Mouse (Mus musculus): ENCODE measurements around the gene Ubash3b.

Ubash3b gene

DNA sequence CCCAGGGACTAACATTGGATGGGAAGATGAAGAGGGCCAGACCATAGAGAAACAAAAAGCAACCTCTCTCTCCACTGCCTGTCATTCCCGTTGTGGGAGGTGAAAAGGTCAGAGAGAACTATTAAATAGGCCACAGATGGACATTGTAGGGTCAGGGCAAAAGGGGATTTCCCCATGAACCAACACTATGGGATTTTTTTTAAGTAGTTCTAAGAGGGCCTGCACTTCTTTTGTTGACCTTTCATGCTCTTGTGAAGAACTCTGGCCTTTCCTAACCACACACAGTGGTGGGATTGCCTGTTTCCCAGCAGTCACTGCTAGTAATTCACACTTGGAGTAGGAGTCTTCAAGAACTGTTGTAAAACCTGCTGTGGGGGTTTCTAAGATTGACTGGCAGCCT is 153.7 kb downstream of the Ubash3b start:
- DNase-seq (ENCODE audit: low read depth, low spot score): no peak

DNA sequence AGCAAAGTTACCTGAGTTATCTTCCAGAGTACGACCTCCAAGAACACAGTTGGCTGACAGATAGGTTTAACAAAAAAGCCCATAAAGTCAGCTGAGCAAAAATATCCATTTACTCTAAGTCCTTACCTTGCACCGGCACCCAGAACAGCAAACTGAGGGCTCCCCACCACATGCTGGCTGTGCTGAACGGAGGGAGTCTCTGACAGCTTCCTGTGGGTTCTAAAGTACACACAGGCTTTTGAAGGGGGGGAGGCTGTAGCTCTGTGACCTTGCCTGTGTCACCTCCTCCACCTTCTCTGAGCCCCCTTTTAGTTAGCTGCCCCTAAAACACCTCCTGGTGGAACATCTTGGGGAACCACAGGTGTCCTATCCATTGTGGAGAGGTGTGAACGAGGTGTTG is 157.1 kb downstream of the Ubash3b start, which contains the start of gene Crtam:
Gene Crtam (minus strand): TSS at position 214 of the 400 bp plus-strand sequence.
- DNase-seq (ENCODE audit: low read depth, low spot score): no peak

DNA sequence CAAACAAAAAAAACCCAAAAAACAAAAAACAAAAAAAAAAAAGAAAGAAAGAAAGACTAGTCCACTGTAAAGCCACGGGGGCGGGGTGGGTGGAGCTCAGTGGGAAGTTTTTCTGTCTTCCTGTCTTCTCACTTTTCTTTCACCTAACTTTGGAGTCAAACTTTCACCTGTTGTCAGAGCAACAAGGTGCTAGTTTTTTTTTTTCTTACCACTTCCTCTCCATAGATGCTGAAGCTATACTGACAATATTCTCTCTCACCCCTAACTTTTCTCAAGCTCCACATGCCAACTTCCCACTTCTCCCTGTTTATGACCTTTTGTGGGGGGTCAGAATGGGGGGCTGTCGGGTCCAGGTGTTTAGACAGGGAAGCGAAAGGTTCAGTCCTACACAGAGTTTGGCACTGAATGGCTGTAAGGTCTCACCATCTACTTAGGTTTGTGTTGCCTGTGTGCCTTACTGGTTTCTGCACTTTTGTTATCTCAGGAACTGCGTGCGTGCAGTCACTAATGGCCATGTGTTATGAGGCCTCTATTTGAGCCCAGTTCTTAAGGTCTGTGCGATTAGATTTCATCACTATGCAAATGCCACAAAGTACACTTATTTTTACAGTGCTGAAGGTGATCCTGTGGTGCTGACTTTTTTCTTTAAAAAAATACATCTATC is 164.2 kb downstream of the Ubash3b start:
- DNase-seq (ENCODE audit: low read depth, low spot score): no peak

DNA sequence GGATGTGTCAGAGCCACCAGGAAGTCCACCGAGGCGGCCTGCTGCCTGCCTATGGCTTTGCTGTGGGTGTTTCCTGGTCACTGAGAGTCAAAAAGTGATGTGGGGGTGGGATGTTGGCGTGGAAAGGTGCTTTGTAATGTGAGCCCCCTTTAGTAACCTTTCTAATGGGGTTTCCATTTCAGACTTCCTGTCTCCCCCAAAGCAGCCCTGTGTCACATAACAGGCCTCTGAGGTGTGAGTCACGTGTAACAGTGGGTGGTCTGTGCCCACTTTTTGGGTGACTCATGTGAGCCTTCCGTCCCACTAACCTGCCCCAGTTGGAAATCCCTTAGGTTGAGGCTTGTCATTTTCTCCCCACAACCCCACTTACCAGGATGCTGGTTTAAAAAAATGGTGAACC is 167.4 kb downstream of the Ubash3b start:
- peak; percentile 6 for DNase-seq (ENCODE audit: low read depth, low spot score)

DNA sequence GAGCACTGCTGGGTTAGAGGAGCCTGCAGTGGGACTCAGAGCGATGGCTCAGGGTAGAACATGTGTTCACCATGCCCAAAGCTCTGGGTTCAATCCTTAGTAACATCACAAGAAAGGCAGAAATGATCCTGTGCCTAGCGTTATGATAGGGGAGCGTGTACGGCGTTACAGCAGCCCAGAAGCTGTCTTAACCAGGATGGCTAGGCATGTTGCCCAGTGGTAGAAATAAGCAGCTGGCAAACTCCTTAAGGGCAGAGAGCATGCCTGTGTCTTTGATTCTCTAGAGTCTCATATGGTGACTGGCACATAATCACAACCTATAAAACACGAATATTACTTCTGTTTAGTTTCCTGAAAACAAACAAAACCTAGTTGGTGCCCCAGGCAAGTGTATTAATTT is 170.0 kb downstream of the Ubash3b start:
- no peak for DNase-seq (ENCODE audit: low read depth, low spot score)

- DNase-seq (ENCODE audit: low read depth, low spot score): peak; percentile 79
Measured at GRCm38 (mm10) chr9:40989940-40990588, 171.4 kb downstream of the Ubash3b start.

DNA sequence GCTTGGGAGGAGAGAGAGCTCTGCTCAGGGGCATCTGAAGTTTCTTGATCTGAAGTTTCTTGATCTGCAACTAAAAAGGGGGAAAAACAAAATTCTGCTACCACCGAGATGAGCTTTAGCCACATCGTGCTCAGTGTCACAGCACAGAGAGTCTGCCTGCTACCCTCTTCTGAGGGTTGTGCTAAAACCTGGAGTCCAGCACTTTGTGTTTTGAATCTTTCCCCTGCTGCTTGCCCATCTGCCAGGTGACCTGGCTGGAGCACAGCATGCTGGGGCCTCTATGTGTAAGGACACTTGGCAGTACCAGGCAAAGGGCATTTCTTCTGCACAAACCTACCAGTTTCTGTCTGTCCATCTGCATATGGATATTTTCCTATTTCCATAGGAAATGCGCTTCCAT is 177.2 kb downstream of the Ubash3b start:
- no peak for DNase-seq (ENCODE audit: low read depth, low spot score)

GRCm38 (mm10) chr9:40983758-40984157 is 177.7 kb downstream of the Ubash3b start:
- DNase-seq (ENCODE audit: low read depth, low spot score): no peak

DNA sequence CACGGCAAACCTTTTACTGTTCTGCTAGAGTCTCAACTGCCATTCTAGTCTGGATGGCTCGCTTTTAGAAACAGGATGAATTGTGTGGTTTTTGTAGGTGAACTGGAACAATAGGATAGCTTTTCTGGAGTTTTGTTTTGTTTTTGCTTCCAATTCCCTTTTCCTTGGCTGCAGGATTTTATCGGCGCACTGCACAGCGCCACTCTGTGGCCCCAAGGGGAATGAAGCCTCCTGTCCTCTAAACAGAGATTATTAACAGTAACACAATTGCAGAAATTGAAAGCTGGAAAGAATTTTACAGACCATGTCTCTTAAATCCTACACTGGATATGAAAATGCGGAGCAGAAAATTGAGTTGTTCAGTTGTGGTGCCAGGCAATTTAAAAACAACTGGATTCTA is 179.0 kb downstream of the Ubash3b start:
- DNase-seq (ENCODE audit: low read depth, low spot score): no peak

DNA sequence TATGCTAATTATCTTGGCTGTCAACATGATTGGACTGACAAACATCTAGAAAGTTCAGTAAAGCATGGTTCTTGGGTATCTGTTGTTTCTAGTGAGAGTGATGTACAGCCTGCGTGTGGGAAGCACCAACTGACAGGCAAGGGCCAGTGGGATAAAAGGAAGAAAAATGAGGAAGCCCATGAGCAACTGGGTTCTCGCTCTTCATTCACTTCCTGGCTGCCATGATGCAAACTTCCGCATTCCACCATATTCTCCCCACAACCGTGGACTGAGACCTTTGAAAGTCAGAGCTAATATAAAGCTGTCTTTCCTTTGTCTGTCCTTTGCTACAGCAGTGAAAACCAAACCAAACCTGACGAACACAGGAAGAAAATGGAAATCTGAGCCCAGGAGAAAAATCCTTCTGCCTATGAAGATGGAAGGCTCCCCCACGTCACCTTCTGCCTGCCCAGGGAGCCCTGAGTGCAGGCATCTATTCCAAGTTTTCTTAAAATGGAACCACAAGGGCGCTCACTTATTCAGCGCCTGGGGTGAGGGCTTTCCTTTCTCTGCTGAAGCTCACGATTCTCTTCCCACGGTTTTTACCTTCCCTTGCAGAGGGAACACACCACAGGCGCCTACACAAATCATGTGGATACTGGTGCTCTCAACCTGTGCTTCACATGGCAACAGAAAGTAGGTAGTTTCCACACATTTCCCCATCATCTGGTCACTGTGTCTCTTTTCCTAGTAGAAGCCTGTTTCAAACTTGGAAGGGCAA is 187.3 kb downstream of the Ubash3b start:
- no peak for DNase-seq (ENCODE audit: low read depth, low spot score)

DNA sequence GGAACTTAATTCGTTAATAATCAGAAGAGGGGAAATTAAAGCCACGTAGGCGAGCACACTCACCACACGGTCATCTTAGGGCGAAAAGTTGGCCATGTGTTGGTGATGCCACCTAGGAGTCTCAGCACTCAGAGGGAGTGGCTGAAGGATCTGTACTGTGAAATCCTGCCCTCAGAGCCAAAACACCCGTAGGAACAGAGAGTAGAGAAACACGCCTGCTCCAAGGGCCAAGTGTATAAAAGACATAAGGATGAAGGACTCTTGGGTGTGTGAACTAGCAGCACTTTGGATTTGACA is 197.1 kb downstream of the Ubash3b start:
- DNase-seq (ENCODE audit: low read depth, low spot score): no peak

- no peak for DNase-seq (ENCODE audit: low read depth, low spot score)
Measured at GRCm38 (mm10) chr9:40963586-40964417, 197.7 kb downstream of the Ubash3b start, which contains the start of gene Jhy. Gene Jhy (minus strand): TSS chr9:40964118.

DNA sequence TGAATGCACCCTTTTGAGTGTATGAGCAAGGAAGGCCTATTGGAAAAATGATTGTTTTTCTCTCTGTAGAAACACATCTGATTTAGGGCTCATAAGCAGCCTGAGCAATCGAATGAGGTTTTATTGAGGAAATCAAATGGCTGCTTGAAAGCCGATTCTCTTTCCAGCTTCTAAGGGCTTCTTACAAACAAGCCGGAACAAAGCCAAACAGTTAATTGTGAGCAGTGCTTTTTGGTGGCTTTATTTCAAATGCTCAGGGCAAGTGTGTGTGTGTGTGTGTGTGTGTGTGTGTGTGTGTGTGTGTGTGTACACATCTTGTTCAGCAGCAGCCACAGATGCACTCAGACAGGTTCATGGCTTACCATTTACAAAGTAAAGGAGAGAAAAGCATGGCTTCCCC is 200.1 kb downstream of the Ubash3b start:
- DNase-seq (ENCODE audit: low read depth, low spot score): no peak

Measured in 3T3-L1 (cell line).